Mouse (Mus musculus): Measurements from ENCODE around the gene Rnls.
A peak's percentile ranks its signal among the peaks of the same experiment; 100 is the strongest.

Gene Rnls

DNA sequence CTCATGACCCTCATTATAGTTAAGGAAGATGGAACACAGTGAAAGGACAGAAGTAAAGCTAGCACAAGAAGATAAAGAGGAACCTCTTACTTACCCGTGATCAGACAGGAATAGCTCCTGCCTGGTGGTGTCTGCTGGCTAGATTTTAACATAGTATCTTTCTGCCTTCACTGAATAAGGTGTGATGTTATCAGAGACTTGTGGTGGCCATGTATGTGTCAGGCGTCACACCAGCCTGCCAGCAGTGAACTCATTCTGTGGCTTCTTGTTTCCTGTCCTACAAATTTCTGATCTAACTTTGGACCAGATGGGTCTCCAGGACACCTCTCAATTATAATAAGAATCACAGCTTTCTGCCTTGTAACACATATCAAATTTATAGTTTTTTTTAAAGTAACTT lies 129.7 kb downstream of the Rnls start:
- no peak for DNase-seq (ENCODE audit: low read depth, low spot score)

- no peak for DNase-seq (ENCODE audit: low read depth, low spot score)
Observed at GRCm38 (mm10) chr19:33259164-33259563, 132.9 kb downstream of the Rnls start.

DNA sequence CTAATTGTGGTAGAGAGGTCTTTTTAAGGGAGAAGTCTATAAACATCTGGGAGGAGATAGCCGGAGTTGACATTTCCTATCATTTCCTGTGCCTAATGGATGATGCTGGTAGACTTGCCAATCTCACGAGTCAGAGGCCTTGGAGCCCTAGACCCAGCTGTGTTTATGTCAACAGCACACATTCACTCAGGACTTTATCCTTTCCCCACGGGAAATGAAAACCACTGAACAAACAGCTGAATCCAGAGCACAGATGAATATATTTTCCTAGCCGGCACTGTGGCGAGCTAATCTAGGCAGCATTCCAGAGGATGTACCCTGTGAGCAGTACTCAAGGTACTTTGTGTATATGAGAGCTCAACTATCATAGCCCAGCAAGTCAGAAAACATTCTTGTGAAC lies 138.2 kb downstream of the Rnls start:
- no peak for DNase-seq (ENCODE audit: low read depth, low spot score)

DNA sequence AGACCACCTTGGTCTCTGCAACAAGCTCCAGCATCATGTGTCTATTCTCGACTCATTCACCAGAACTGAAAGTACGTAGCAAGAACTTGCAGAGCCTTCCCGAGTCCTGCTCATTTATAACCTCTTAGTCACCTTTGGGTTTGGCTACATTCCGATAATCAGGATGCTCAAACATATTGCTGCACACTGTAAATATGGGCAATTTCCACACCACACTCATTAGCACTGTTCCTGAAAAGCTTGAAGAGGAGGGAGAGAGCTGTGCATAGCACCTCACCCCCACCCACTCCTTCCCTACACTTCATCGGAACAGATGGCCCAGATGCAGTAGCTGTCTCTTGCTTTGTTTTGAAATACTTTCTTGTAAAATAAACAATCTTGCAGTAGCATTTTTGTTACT lies 139.9 kb downstream of the Rnls start:
- no peak for DNase-seq (ENCODE audit: low read depth, low spot score)

DNA sequence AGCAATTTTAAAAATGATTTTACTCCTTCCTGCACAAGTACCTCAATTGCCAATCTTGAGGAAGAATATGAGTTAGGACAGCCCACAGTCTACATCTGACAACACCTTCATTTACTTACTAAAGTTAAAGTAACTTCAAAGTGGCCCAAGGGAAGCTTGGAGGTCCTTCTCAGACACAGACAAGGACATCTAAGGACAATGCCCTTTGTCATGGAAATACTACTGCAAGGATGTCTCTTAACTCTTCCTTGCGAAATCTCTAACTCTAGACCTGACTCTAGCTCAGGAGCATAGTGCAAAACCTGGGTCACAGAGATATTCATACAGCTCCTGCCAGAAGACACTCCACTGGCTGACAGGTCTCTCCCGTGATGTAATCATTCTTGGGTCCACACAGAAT lies 147.9 kb downstream of the Rnls start:
- no peak for DNase-seq (ENCODE audit: low read depth, low spot score)

- no peak for DNase-seq (ENCODE audit: low read depth, low spot score)
Observed at GRCm38 (mm10) chr19:33240386-33240785, 151.7 kb downstream of the Rnls start.

DNA sequence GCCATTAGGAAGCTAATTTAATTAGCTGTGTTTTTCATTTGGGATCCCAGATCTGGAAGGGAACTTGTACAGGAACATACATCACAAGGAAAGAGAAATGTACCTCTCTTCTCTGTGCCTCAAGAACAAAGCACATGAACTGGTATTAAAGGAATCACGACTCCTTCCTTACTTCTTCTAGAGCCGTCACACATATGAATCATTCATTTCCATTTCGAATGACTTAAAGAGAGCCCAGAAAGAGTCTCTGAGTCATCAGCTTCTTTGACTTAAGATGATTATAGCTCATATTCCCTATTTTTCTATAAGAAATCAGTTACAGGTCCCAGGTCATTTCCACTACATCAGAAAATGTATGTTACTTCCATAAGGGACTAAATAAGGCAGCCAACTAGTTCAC lies 159.2 kb downstream of the Rnls start:
- DNase-seq (ENCODE audit: low read depth, low spot score): no peak

- DNase-seq (ENCODE audit: low read depth, low spot score): no peak
Observed at GRCm38 (mm10) chr19:33231303-33231702, 160.8 kb downstream of the Rnls start.

DNA sequence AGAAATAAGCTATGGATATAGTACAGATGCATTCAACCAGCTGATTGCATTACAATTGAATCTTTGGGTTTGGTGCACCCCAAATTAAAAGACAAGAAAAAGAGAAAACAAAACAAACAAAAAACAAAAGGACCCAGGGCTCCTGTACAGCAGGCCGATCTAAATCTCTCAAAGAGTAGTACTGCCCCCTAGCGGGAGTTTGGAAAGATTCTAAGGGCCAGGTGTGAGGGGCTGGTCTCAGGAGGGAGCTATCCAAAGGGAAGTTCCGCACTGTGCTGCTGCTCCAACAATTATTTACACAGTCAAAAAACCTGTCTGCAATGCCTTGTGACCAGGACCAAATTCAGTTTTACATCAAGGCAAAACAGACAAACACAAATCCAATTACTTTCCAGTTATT lies 165.1 kb downstream of the Rnls start:
- peak; percentile 73 for DNase-seq (ENCODE audit: low read depth, low spot score)

DNA sequence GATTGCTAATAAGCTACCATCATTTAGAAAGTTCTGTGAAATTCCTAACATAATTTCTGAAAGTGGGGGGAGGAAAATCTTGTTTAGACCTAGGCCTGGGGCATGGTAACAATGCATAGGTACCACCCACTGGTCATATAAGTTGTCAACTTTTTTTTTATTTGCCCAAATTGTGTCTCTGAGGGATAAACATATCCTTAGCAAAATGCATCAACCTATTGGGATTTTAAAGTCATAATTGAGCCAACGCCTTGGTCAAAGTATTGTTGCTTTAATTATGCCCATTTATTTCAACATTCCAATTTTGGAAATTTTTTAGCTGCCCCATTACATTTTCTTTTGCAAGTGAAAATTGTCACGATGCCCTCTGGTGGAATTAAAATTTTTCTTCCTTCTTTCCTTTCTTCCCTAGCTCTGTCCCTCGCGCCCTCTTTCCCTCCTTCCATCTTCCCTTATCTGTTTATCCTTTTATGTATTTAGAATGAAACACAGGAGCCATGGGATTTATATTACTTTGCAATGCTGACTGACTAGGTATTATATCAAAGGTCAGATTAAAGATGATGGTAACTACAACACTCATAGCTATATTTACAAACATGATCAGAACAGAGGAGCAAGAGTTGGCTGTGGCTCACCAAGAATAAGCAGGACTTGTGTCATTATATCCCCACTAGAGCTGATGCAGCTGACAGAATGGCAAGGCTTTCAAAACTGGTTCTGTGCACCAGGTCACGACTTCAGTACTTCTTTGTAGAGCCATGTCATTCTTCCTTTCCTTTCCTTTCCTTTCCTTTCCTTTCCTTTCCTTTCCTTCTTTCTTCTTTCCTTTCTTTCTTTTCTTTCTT lies 166.0 kb downstream of the Rnls start:
- no peak for DNase-seq (ENCODE audit: low read depth, low spot score)

DNA sequence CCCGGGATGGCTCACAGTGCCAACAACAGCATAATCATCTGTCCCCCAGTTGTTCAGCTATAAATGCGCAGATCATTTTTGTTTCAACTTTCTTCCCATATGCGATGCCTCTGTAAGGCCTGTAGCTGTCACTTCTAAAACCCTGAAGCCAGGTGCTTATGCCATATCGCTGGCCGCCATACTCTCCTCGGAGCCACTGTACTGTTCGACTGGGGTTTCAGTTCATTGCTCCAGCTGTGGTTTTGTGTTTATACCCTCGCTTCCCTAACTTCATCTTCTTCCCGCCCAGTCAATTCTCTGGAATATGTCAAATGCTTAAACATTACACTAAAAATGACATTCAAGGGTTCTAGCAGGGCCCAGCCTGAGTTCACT lies 167.1 kb downstream of the Rnls start:
- DNase-seq (ENCODE audit: low read depth, low spot score): no peak

- peak; percentile 14 for DNase-seq (ENCODE audit: low read depth, low spot score)
Observed at GRCm38 (mm10) chr19:33224181-33225001, 167.7 kb downstream of the Rnls start.

DNA sequence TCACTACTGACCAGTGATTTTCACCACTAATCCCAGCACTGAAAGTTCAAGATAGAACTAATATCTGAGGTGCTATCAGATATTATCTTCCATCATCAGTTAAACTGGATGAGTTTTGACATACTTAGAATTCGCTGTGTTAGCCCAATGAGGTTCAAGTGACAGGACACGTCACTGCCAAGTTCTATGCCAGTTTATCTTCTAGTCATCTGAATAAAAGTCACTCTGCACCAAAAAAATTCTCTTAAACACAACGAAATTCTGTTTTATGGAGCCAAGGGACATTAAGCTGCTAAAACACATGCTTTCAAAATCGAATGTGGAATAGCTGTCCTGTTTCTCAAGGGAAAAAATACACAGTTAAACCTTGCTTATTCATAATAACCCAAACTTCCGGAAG lies 168.3 kb downstream of the Rnls start:
- no peak for DNase-seq (ENCODE audit: low read depth, low spot score)

DNA sequence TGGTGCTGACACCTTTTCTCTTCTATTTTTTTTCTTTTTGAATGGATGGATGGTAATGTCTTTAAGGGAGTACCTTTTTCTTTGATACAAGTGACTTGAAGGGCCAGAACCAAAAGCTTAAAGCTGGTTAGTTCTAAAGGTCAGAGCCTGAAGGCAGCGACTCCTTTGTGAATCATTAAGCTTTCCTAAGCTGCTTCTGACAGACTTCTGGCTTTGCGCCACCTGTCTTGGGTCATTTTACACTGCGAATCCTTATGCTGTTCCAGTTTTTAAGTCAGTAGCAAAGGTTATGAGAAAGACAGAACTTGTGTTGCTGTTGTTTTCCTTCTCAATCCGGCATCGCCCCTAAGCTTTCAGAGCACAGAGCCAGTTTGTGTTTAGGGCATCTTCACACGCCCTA lies 168.8 kb downstream of the Rnls start:
- no peak for DNase-seq (ENCODE audit: low read depth, low spot score)

GRCm38 (mm10) chr19:33222595-33223223 lies 169.4 kb downstream of the Rnls start:
- no peak for DNase-seq (ENCODE audit: low read depth, low spot score)

DNA sequence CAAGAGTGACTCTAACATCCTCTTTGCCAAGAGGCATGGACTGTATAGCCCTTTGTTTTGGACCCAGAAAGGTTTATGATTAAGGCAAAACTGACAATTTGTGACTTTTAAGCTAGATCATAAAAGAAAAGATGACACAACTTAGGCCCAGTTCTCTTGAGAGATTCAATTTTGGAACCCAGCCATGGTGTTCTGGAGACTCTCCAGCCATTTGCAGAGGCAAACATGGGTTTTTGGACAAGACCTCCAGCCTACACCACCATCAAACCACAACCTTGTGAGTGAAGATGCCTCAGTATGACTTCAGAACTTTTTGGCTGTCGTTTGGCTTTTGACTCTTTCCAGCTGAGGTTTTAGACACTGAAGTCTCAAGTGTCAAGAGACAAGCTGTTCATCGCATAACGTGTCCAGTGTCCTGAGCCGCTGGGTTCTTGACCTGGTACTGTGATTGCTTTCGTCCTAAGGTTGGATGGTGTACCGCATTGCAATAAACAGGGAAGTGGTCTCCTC lies 174.2 kb downstream of the Rnls start:
- DNase-seq (ENCODE audit: low read depth, low spot score): no peak

GRCm38 (mm10) chr19:33209709-33210108 lies 182.4 kb downstream of the Rnls start:
- DNase-seq (ENCODE audit: low read depth, low spot score): no peak

DNA sequence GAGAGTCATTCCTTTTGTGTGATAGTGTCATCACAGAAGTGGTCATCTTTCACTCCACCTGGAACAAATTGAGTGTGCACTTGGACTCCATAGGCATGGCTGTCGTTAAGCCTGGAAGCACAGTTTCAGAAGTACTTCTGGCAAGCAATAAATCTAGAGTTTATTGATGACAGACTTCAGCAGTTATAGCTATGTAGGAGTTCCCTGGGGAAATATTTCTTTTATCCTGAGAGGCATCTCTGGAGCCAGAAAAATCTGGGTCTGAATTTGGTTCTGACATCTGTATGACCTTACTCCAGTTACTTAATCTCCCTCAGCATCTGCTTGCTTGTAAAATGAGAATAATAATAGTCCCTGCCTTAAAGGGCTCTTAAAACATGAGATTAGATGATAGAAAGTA lies 184.1 kb downstream of the Rnls start:
- no peak for DNase-seq (ENCODE audit: low read depth, low spot score)

DNA sequence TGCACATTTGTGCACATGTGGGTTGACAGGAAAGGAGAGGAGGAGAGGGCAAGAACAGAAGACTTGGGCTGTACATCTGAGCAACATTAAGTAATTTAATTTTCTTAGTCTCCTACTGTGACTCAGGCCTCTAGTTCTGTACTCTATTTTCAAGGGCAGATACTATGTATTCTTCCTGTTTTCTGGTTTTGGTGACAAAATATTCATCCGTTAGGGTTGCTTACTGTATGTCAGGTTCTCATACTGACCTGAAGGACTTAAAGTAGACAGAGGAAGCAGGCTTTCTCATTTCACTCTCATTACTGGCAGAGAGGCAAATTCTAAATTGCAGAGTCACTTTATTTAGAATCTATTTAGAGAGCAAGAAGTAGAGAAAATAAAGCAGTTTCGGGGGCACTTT lies 186.7 kb downstream of the Rnls start:
- no peak for DNase-seq (ENCODE audit: low read depth, low spot score)

DNA sequence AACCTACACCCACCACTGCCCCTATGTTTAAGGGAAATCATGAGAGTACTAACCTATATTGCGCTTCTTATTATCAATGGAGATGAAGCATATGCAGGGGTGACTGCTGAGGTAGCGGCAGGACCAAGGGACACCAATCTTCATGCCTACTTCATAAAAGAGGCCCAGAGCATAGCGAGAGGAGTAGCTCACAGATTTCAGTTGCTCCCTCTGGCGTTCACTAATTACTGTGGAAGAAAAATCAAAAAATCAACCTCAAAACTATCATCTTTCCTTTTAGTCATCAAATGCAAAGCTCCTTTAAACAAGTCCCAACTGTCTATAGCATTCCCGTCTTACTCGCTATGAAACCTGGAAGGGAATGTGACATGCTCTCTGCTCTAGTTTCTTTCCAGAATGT lies 189.7 kb downstream of the Rnls start:
- no peak for DNase-seq (ENCODE audit: low read depth, low spot score)

DNA sequence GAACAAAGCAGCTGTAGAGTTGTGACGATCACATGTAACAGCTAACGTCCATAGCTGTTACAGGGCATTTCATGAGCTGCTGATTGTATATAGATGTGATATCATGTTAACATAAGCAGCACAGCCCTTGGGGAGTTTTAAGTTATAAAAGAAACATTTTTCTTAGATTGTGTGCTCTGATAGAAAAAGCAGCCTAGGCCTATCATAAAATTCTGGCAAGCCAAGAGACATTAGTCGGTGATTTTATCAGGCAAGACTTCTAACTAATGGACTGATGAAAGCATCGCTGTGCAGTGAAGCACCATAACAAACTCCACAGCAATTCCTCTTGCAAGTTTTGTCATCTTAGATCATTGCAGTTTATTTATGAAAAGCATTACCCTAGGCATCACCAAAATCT lies 190.9 kb downstream of the Rnls start:
- DNase-seq (ENCODE audit: low read depth, low spot score): no peak

GRCm38 (mm10) chr19:33192064-33192463 lies 200.0 kb downstream of the Rnls start:
- no peak for DNase-seq (ENCODE audit: low read depth, low spot score)
